Mouse (Mus musculus) myocyte (in vitro differentiated cells): ENCODE data around the gene Sumo1. TPM values are rescaled to one million over a fixed set of nuclear protein-coding genes. Genes with fewer than 3 reads are reported as not detected.

ENCODE experiments used
- H3K27me3 ChIP-seq: one replicate; pipeline ENCODE4 v1.6.1; 2011; ENCODE audit not compliant: control insufficient read depth, insufficient read depth, insufficient read length
- H3K36me3 ChIP-seq: one replicate; pipeline ENCODE4 v1.6.1; 2011; ENCODE audit not compliant: control insufficient read depth, insufficient read depth
- H3K4me2 ChIP-seq: one replicate; pipeline ENCODE4 v1.6.1; 2011; ENCODE audit warnings: low read depth, control low read depth
- H3K4me3 ChIP-seq: one replicate; pipeline ENCODE4 v1.5.1; 2011; ENCODE audit warnings: mild to moderate bottlenecking, control low read depth, moderate library complexity
- H3K79me2 ChIP-seq: one replicate; pipeline ENCODE4 v1.6.1; 2011; ENCODE audit not compliant: control insufficient read depth, insufficient read depth
- H3ac ChIP-seq: one replicate; pipeline ENCODE4 v1.6.1; 2011; ENCODE audit not compliant: control insufficient read depth, insufficient read length
- CEBPB ChIP-seq: IDR thresholded peaks from 2 replicates; pipeline ENCODE4 v1.6.1; 2011; ENCODE audit warnings: mild to moderate bottlenecking, moderate library complexity; ENCODE audit not compliant: poor library complexity, insufficient read depth, severe bottlenecking
- E2F4 ChIP-seq: IDR thresholded peaks from one replicate; pipeline ENCODE4 v1.6.1; 2011; ENCODE audit warnings: mild to moderate bottlenecking, control low read depth, moderate library complexity; ENCODE audit not compliant: insufficient read depth
- MAX ChIP-seq: IDR thresholded peaks from one replicate; pipeline ENCODE4 v1.6.1; 2011; ENCODE audit warnings: low read depth, mild to moderate bottlenecking, control low read depth
- MYOD1 ChIP-seq, 3 experiments: IDR thresholded peaks; one replicate each; pipeline ENCODE4 v1.6.1; 2011; ENCODE audit warnings: control low read depth in 2 of 3, low read depth in 2 of 3, mild to moderate bottlenecking in 2 of 3, moderate library complexity in 1 of 3; ENCODE audit not compliant: insufficient read length in 2 of 3, control insufficient read depth in 1 of 3
- MYOG ChIP-seq, 3 experiments: IDR thresholded peaks; one replicate each; pipeline ENCODE4 v1.6.1; 2011; ENCODE audit warnings: control low read depth in 2 of 3, low read depth in 2 of 3, mild to moderate bottlenecking in 2 of 3; ENCODE audit not compliant: insufficient read length in 2 of 3, control insufficient read depth in 1 of 3, insufficient read depth in 1 of 3
- POLR2A ChIP-seq: IDR thresholded peaks from one replicate; pipeline ENCODE4 v1.6.1; 2011; ENCODE audit warnings: low read depth, mild to moderate bottlenecking, control low read depth, moderate library complexity; ENCODE audit not compliant: insufficient read length
- POLR2AphosphoS2 ChIP-seq: IDR thresholded peaks from one replicate; pipeline ENCODE4 v1.6.1; 2011; ENCODE audit warnings: low read depth, control low read depth; ENCODE audit not compliant: insufficient read length
- REST ChIP-seq: IDR thresholded peaks from one replicate; pipeline ENCODE4 v1.6.1; 2011; ENCODE audit warnings: mild to moderate bottlenecking, control low read depth, moderate library complexity; ENCODE audit not compliant: insufficient read depth, insufficient read length
- SRF ChIP-seq: IDR thresholded peaks from one replicate; pipeline ENCODE4 v1.6.1; 2011; ENCODE audit warnings: low read depth; ENCODE audit not compliant: control insufficient read depth, insufficient read length
- TCF12 ChIP-seq: IDR thresholded peaks from one replicate; pipeline ENCODE4 v1.6.1; 2011; ENCODE audit warnings: mild to moderate bottlenecking, control low read depth; ENCODE audit not compliant: poor library complexity, insufficient read depth, severe bottlenecking
- TCF3 ChIP-seq: IDR thresholded peaks from one replicate; pipeline ENCODE4 v1.6.1; 2011; ENCODE audit warnings: low read depth, control low read depth; ENCODE audit not compliant: insufficient read length
- USF1 ChIP-seq: IDR thresholded peaks from one replicate; pipeline ENCODE4 v1.6.1; 2011; ENCODE audit warnings: low read depth, mild to moderate bottlenecking, control low read depth, moderate library complexity
- polyA plus RNA-seq: library from polyadenylated mRNA; unstranded; fragments of >200 nt; fragmentation: generic; extraction: Trizol; gene quantifications from one replicate; pipeline ENCODE4 v1.2.1, GENCODE M21; 2012; ENCODE audit warnings: missing spikeins

Gene Sumo1
- polyA plus RNA-seq, 1 experiment, result 82.8 TPM

GRCm38 (mm10) chr1:59595609-59596008, 75.0 kb downstream of the Sumo1 start:
- no peak overlapping the region for H3K4me2 ChIP-seq
- no peak overlapping the region for H3K4me3 ChIP-seq
- peaks cover 12% of the 10 kb centered on the region for H3K27me3 ChIP-seq
- H3K79me2 ChIP-seq, result no peaks in the 10 kb centered on the region
- no peak for TF ChIP-seq E2F4
- no peak for TF ChIP-seq SRF
- no peak for TF ChIP-seq USF1
- no peak for TF ChIP-seq POLR2A
- no peak for TF ChIP-seq CEBPB
- TF ChIP-seq REST, result no peak
- no peak for TF ChIP-seq TCF12
- TF ChIP-seq MYOG (IDR thresholded peaks at IDR 0.05; ENCODE audit: control insufficient read depth in 1 of 3, insufficient read depth in 1 of 3, insufficient read length in 2 of 3, low read depth in 2 of 3), result no peak
- TF ChIP-seq POLR2AphosphoS2, result no peak
- TF ChIP-seq MAX, result no peak
- TF ChIP-seq MYOD1 (IDR thresholded peaks at IDR 0.05; ENCODE audit: control insufficient read depth in 1 of 3, insufficient read length in 2 of 3, low read depth in 2 of 3), result no peak
- TF ChIP-seq TCF3, result no peak
- no peak overlapping the region for H3ac ChIP-seq
- no peaks in the 10 kb centered on the region for H3K36me3 ChIP-seq

DNA sequence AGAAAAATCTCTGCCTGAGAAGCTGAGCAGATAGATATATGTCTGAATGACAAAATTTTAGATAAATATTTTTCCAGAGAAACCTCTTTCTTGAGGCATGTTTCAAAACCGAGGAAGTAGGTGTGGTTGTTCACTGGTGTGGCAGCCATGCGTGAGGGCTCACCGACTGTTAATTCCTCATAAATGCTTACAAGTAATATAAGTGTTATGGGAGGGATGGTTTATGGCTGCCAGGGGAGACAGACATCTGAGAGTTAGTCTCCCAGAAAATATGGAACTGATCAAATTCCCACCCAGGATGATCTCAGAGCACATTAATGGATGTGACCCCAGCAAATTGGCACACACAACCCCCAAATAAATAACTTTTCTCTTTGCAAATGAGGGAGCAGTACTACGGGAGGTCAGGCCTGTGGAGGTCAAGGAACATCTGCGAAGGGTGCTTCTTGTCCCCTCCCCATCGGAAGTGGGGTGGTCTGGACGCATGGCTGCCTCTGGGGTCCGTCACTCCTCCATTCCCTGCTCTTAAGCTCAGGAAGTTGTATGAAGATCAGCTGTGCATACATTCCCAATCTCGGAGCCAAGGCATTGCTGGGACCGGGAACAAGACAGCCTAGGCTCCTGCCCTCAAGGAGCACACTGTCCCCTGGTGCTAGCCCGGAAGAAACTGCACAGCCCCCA, 75.9 kb downstream of the Sumo1 start:
- TF ChIP-seq TCF12 (no peak), POLR2AphosphoS2 (no peak), E2F4 (no peak), MAX (no peak), SRF (no peak), POLR2A (no peak), CEBPB (no peak), MYOD1 (IDR thresholded peaks at IDR 0.05; ENCODE audit: control insufficient read depth in 1 of 3, insufficient read length in 2 of 3, low read depth in 2 of 3) (no peak), USF1 (no peak), TCF3 (no peak), REST (no peak), MYOG (IDR thresholded peaks at IDR 0.05; ENCODE audit: control insufficient read depth in 1 of 3, insufficient read depth in 1 of 3, insufficient read length in 2 of 3, low read depth in 2 of 3) (no peak)
- no peaks in the 10 kb centered on the region for H3K36me3 ChIP-seq
- H3K4me3 ChIP-seq, result no peak overlapping the region
- H3ac ChIP-seq, result no peak overlapping the region
- peaks cover 12% of the 10 kb centered on the region for H3K27me3 ChIP-seq
- H3K4me2 ChIP-seq, result no peak overlapping the region
- no peaks in the 10 kb centered on the region for H3K79me2 ChIP-seq

DNA sequence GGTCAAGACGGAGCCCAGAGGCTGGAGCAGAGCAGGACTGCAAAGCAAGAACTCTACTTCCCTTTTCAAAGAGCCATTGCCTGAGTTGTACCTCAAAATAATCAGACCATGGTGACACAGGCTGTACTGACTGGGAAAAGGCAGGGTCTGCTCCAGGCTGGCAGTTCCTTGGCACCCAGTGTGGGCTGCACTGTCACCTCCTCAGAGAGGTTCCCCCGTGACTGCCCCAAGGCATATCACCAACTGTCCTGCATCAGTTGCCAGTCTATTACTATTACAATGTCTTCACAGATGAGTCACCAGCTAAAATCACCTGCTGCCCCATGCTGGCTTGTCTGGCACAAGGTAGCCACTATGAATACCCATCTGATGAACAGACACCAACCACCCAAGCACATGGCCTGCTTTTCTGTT, 77.0 kb downstream of the Sumo1 start:
- Histone ChIP-seq H3ac (no peak overlapping the region), H3K4me3 (no peak overlapping the region), H3K36me3 (no peaks in the 10 kb centered on the region), H3K79me2 (no peaks in the 10 kb centered on the region), H3K4me2 (no peak overlapping the region), H3K27me3 (peaks cover 7% of the 10 kb centered on the region)
- TF ChIP-seq MYOD1 (IDR thresholded peaks at IDR 0.05; ENCODE audit: control insufficient read depth in 1 of 3, insufficient read length in 2 of 3, low read depth in 2 of 3) (peak in 2 of 3 experiments; percentile 3 to 47), USF1 (no peak)

DNA sequence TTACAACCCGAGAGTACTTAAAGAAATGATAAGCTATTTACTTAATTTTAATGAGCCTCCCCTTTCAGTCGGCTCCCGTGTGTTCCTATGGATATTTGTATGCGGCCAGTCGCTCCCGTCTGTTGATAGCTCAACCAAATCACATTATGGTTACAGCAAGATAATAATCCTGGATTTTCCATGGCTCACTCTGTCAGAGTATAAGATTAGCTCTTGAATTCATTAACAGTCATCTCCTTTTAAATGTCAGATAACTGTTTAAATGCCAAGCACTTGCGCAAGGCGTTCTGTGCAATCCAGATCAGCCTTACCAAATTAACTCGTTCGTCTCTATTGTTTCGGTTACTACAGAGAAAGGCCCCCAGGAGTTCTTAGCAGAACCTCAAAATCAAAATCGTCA, 77.8 kb downstream of the Sumo1 start:
- no peaks in the 10 kb centered on the region for H3K79me2 ChIP-seq
- no peak overlapping the region for H3K4me3 ChIP-seq
- peaks cover 5% of the 10 kb centered on the region for H3K27me3 ChIP-seq
- no peak for TF ChIP-seq SRF
- TF ChIP-seq POLR2A, result no peak
- no peak for TF ChIP-seq USF1
- no peak for TF ChIP-seq MYOD1 (IDR thresholded peaks at IDR 0.05; ENCODE audit: control insufficient read depth in 1 of 3, insufficient read length in 2 of 3, low read depth in 2 of 3)
- TF ChIP-seq MYOG (IDR thresholded peaks at IDR 0.05; ENCODE audit: control insufficient read depth in 1 of 3, insufficient read depth in 1 of 3, insufficient read length in 2 of 3, low read depth in 2 of 3), result no peak
- no peak for TF ChIP-seq MAX
- TF ChIP-seq TCF12, result no peak
- TF ChIP-seq CEBPB, result no peak
- no peak for TF ChIP-seq REST
- H3K36me3 ChIP-seq, result no peaks in the 10 kb centered on the region
- no peak overlapping the region for H3ac ChIP-seq
- no peak overlapping the region for H3K4me2 ChIP-seq

- Histone ChIP-seq H3ac (no peak overlapping the region), H3K27me3 (peaks cover under 1% of the 10 kb centered on the region), H3K36me3 (no peaks in the 10 kb centered on the region), H3K79me2 (no peaks in the 10 kb centered on the region), H3K4me2 (no peak overlapping the region), H3K4me3 (no peak overlapping the region)
- TF ChIP-seq REST (no peak), CEBPB (no peak), MYOD1 (IDR thresholded peaks at IDR 0.05; ENCODE audit: control insufficient read depth in 1 of 3, insufficient read length in 2 of 3, low read depth in 2 of 3) (no peak), TCF12 (no peak), MYOG (IDR thresholded peaks at IDR 0.05; ENCODE audit: control insufficient read depth in 1 of 3, insufficient read depth in 1 of 3, insufficient read length in 2 of 3, low read depth in 2 of 3) (no peak), SRF (no peak), TCF3 (no peak), POLR2A (no peak), E2F4 (no peak), MAX (no peak), POLR2AphosphoS2 (no peak), USF1 (no peak)
These were observed 78.3 kb downstream of the Sumo1 start for GRCm38 (mm10) chr1:59592359-59592758.
